Mouse (Mus musculus) forebrain, embryonic 13.5 days (tissue): Measurements from ENCODE around the gene Serpinc1. TPM values are rescaled to one million over a fixed set of nuclear protein-coding genes. Genes with fewer than 3 reads are reported as not detected.

Source experiments
- ATAC-seq: fragments of 200-750 bp; cut with Nextera tagmentation; 2 replicates; pipeline ENCODE4 v1.8.0; 2017
- H3K27ac ChIP-seq: fragments of 300-500 bp; sonication (generic); 2 replicates; pipeline ENCODE4 v1.5.1; 2015; ENCODE audit warnings: inconsistent platforms, mild to moderate bottlenecking, moderate library complexity
- H3K27me3 ChIP-seq: fragments of 300-500 bp; sonication (generic); 2 replicates; pipeline ENCODE4 v1.6.1; 2015; ENCODE audit warnings: mild to moderate bottlenecking, inconsistent platforms
- H3K36me3 ChIP-seq: fragments of 300-500 bp; sonication (generic); 2 replicates; pipeline ENCODE4 v1.6.1; 2015; ENCODE audit warnings: mild to moderate bottlenecking, inconsistent platforms; ENCODE audit not compliant: poor library complexity, severe bottlenecking
- H3K4me1 ChIP-seq: fragments of 300-500 bp; sonication (generic); 2 replicates; pipeline ENCODE4 v1.6.1; 2015; ENCODE audit warnings: inconsistent platforms
- H3K4me2 ChIP-seq: fragments of 300-500 bp; sonication (generic); 2 replicates; pipeline ENCODE4 v1.6.1; 2015; ENCODE audit warnings: inconsistent platforms, mild to moderate bottlenecking, moderate library complexity
- H3K4me3 ChIP-seq: fragments of 300-500 bp; sonication (generic); 2 replicates; pipeline ENCODE4 v1.5.1; 2015; ENCODE audit warnings: mild to moderate bottlenecking, inconsistent platforms
- H3K9ac ChIP-seq: fragments of 300-500 bp; sonication (generic); 2 replicates; pipeline ENCODE4 v1.6.1; 2015; ENCODE audit warnings: mild to moderate bottlenecking, inconsistent platforms
- H3K9me3 ChIP-seq: fragments of 300-500 bp; sonication (generic); replicated peaks from 2 replicates; pipeline ENCODE4 v1.6.1; 2016; ENCODE audit warnings: inconsistent platforms
- WGBS: fragments of 180-500 bp; shearing (Covaris S2); methylation state at CpG from one replicate; pipeline ENCODE4 v1.1.7; 2015; 5-methylcytosine and 5-hydroxymethylcytosine counted together
- polyA plus RNA-seq: library from polyadenylated mRNA; unstranded; fragments of >200 nt; fragmentation: Nextera tagmentation; extraction: Ambion mirVana; gene quantifications from 2 replicates; pipeline ENCODE4 v1.2.1, GENCODE M21; 2015

The Serpinc1 gene
- polyA plus RNA-seq, 1 experiment from 2014 or later, result 3.2 TPM

GRCm38 (mm10) chr1:160985477-160985876, 7.1 kb downstream of the Serpinc1 start:
- WGBS, result 87% methylated on average over 6 of the region's 6 CpGs
- Histone ChIP-seq H3K9me3 (no peaks in the 10 kb centered on the region), H3K9ac (no peak overlapping the region), H3K4me3 (no peak overlapping the region), H3K4me1 (no peaks in the 10 kb centered on the region), H3K36me3 (no peaks in the 10 kb centered on the region), H3K4me2 (no peak overlapping the region), H3K27me3 (no peaks in the 10 kb centered on the region), H3K27ac (no peak overlapping the region)
- ATAC-seq, result no peak

GRCm38 (mm10) chr1:160986881-160987635, 8.7 kb downstream of the Serpinc1 start:
- H3K9ac ChIP-seq, result no peak overlapping the region
- H3K9me3 ChIP-seq, result no peaks in the 10 kb centered on the region
- no peaks in the 10 kb centered on the region for H3K27me3 ChIP-seq
- ATAC-seq, result no peak
- H3K4me2 ChIP-seq, result no peak overlapping the region
- no peak overlapping the region for H3K27ac ChIP-seq
- WGBS, result 89% methylated on average over 17 of the region's 17 CpGs
- H3K4me1 ChIP-seq, result no peaks in the 10 kb centered on the region
- no peak overlapping the region for H3K4me3 ChIP-seq
- no peaks in the 10 kb centered on the region for H3K36me3 ChIP-seq

DNA sequence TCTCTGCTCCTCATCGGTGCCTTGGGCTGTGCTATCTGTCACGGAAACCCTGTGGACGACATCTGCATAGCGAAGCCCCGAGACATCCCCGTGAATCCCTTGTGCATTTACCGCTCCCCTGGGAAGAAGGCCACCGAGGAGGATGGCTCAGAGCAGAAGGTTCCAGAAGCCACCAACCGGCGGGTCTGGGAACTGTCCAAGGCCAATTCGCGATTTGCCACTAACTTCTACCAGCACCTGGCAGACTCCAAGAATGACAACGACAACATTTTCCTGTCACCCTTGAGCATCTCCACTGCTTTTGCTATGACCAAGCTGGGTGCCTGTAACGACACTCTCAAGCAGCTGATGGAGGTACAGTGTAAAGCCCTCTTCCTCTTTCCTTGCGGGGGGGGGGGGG, 11.0 kb downstream of the Serpinc1 start:
- Histone ChIP-seq H3K27me3 (no peaks in the 10 kb centered on the region), H3K4me1 (no peaks in the 10 kb centered on the region), H3K4me2 (no peak overlapping the region), H3K9me3 (no peaks in the 10 kb centered on the region), H3K36me3 (no peaks in the 10 kb centered on the region), H3K4me3 (no peak overlapping the region), H3K27ac (no peak overlapping the region), H3K9ac (no peak overlapping the region)
- no peak for ATAC-seq
- 85% methylated on average over 15 of the region's 15 CpGs for WGBS

DNA sequence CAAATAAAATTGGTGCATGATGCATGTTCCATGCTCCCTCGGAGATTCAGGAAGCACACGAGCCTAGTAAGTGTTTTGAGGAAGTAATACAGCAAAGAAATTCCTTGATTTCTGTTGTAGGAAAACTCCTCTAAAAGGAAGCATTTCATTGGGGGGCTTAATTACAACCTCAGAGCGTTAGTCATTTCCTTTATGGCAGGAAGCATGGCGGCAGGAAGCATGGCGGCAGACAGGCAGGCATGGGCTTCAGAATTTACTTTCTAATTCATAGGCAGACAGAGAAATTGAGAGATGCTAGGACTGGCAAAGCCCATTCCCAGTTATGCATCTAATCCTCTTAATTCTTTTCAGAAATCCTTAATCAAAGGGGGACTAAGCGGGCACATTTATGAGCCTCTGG, 15.5 kb downstream of the Serpinc1 start:
- no peak overlapping the region for H3K4me3 ChIP-seq
- 82% methylated on average over 6 of the region's 6 CpGs for WGBS
- no peak overlapping the region for H3K9ac ChIP-seq
- no peaks in the 10 kb centered on the region for H3K4me1 ChIP-seq
- no peak overlapping the region for H3K27ac ChIP-seq
- no peak for ATAC-seq
- no peaks in the 10 kb centered on the region for H3K36me3 ChIP-seq
- H3K27me3 ChIP-seq, result no peaks in the 10 kb centered on the region
- no peaks in the 10 kb centered on the region for H3K9me3 ChIP-seq
- H3K4me2 ChIP-seq, result no peak overlapping the region

- H3K4me1 ChIP-seq, result no peaks in the 10 kb centered on the region
- H3K4me3 ChIP-seq, result no peak overlapping the region
- no peak overlapping the region for H3K4me2 ChIP-seq
- no peak overlapping the region for H3K27ac ChIP-seq
- H3K27me3 ChIP-seq, result no peaks in the 10 kb centered on the region
- peaks cover 7% of the 10 kb centered on the region for H3K36me3 ChIP-seq
- ATAC-seq, result no peak
- H3K9me3 ChIP-seq, result no peaks in the 10 kb centered on the region
- WGBS, result 72% methylated on average over 4 of the region's 4 CpGs
- H3K9ac ChIP-seq, result no peak overlapping the region
Measured at GRCm38 (mm10) chr1:161004942-161005341, 26.6 kb downstream of the Serpinc1 start.

GRCm38 (mm10) chr1:161005526-161005925, 27.1 kb downstream of the Serpinc1 start:
- Histone ChIP-seq H3K27me3 (no peaks in the 10 kb centered on the region), H3K27ac (no peak overlapping the region), H3K36me3 (peaks cover 7% of the 10 kb centered on the region), H3K4me1 (no peaks in the 10 kb centered on the region), H3K9ac (no peak overlapping the region), H3K4me3 (no peak overlapping the region), H3K9me3 (no peaks in the 10 kb centered on the region), H3K4me2 (no peak overlapping the region)
- ATAC-seq, result no peak
- WGBS, result 80% methylated on average over 3 of the region's 3 CpGs

GRCm38 (mm10) chr1:161006471-161006870, 28.1 kb downstream of the Serpinc1 start:
- no peak for ATAC-seq
- Histone ChIP-seq H3K9me3 (no peaks in the 10 kb centered on the region), H3K4me2 (no peak overlapping the region), H3K27me3 (no peaks in the 10 kb centered on the region), H3K27ac (no peak overlapping the region), H3K9ac (no peak overlapping the region), H3K4me1 (no peaks in the 10 kb centered on the region), H3K36me3 (peaks cover 9% of the 10 kb centered on the region), H3K4me3 (no peak overlapping the region)
- WGBS, result 78% methylated on average over 5 of the region's 5 CpGs

DNA sequence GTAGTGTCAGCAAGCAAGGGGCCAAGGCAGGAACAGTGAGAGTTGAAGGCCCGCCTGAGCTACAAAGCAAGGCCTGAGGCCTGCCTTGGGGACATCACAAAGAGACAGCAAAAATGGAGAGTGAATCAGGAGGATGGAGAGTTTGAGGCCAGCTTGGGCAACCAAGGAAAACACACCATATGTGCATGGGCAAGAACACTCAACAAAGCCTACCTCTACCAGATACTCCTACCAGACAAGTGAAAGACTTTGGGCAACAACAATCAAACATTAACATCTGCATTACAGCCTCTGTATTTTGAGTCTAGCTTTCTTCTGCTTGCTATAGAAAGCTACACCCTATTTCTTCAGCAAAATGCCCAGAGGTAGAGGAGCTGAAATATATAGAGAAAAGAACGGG, 29.7 kb downstream of the Serpinc1 start:
- Histone ChIP-seq H3K4me2 (no peak overlapping the region), H3K9ac (no peak overlapping the region)
- 90% methylated on average over 2 of the region's 2 CpGs for WGBS

GRCm38 (mm10) chr1:161010436-161010835, 32.1 kb downstream of the Serpinc1 start:
- 89% methylated on average over 4 of the region's 4 CpGs for WGBS
- Histone ChIP-seq H3K27ac (no peak overlapping the region), H3K4me2 (no peak overlapping the region), H3K9me3 (no peaks in the 10 kb centered on the region), H3K36me3 (peaks cover 24% of the 10 kb centered on the region), H3K9ac (no peak overlapping the region), H3K4me3 (no peak overlapping the region), H3K4me1 (no peaks in the 10 kb centered on the region), H3K27me3 (no peaks in the 10 kb centered on the region)
- ATAC-seq, result no peak

More for the DNA sequence above, 29.7 kb downstream of the Serpinc1 start:
- Histone ChIP-seq H3K4me1 (no peaks in the 10 kb centered on the region), H3K4me3 (no peak overlapping the region), H3K36me3 (peaks cover 22% of the 10 kb centered on the region), H3K9me3 (no peaks in the 10 kb centered on the region), H3K27ac (no peak overlapping the region), H3K27me3 (no peaks in the 10 kb centered on the region)
- ATAC-seq, result no peak

DNA sequence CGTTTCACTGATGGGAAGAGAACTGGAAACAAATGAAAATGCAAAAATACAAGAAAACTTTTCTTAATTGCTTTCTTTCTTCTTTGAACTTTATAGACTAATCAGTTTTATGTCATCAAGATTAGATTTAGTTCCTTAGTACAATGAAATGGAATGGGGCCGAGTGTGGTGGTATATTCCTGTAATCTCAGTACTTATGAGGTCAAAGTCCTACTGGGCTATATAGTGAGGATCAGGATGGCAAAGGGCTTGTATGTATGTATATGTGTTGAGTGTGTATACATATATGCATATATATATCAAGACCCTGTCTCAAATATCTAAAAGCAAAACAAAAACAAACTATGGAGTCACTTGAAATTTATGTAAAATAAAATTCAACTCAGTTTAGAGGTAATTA, 38.0 kb downstream of the Serpinc1 start:
- Histone ChIP-seq H3K27me3 (no peaks in the 10 kb centered on the region), H3K27ac (no peak overlapping the region), H3K9me3 (no peaks in the 10 kb centered on the region), H3K9ac (no peak overlapping the region), H3K4me1 (no peaks in the 10 kb centered on the region), H3K4me3 (no peak overlapping the region), H3K4me2 (no peak overlapping the region), H3K36me3 (peaks cover 54% of the 10 kb centered on the region)
- no peak for ATAC-seq
- whole genome bisulfite sequencing, result 84% methylated on average over 2 of the region's 2 CpGs

DNA sequence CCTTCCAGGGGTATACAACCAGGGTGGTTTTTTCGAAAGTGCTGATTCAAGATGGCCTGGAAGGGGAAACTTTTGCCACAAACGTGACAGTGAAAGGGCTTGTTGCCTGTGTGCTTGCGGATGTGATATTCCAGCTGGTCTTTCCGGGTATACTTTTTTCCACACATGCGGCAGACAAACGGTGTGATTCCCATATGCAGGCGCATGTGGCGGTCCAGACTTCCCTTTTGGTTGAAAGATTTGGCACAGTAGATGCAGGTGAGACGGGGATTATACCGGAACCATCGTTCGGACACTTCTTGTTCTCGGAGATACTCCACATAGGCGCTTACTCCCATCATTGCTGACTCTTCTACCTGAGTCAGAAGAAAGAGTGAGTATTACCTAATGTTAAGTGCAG, 41.7 kb downstream of the Serpinc1 start:
- Histone ChIP-seq H3K4me3 (no peak overlapping the region), H3K4me2 (no peak overlapping the region)
- 97% methylated on average over 14 of the region's 14 CpGs for WGBS

GRCm38 (mm10) chr1:161025410-161026210, 47.2 kb downstream of the Serpinc1 start:
- Histone ChIP-seq H3K27ac (no peak overlapping the region), H3K9ac (no peak overlapping the region), H3K4me1 (no peaks in the 10 kb centered on the region), H3K4me3 (no peak overlapping the region), H3K9me3 (no peaks in the 10 kb centered on the region), H3K27me3 (no peaks in the 10 kb centered on the region), H3K4me2 (no peak overlapping the region), H3K36me3 (peaks cover 52% of the 10 kb centered on the region)
- no peak for ATAC-seq
- WGBS, result 93% methylated on average over 5 of the region's 5 CpGs

More for the DNA sequence above, 41.7 kb downstream of the Serpinc1 start:
- Histone ChIP-seq H3K36me3 (peaks cover 53% of the 10 kb centered on the region), H3K27ac (no peak overlapping the region), H3K4me1 (no peaks in the 10 kb centered on the region), H3K9ac (no peak overlapping the region), H3K9me3 (no peaks in the 10 kb centered on the region), H3K27me3 (no peaks in the 10 kb centered on the region)
- ATAC-seq, result no peak
